Mouse (Mus musculus) heart, adult 18-20 months (tissue): ENCODE measurements around the gene Nr1i3. TPM values are rescaled to one million over a fixed set of nuclear protein-coding genes. Genes with fewer than 3 reads are reported as not detected.
"Not testable (repeated sequence)": the region's sequence is repeated elsewhere in the genome, so short reads cannot be mapped to it uniquely, and the experiment has no call there.

Source experiments
- DNase-seq, 2 experiments: peaks; one replicate each; pipeline ENCODE4 v3.0.0; 2021 to 2022; ENCODE audit warnings: mixed read lengths in 1 of 2
- total RNA-seq, 2 experiments: library from RNA; stranded (reverse); gene quantifications; 2 replicates each; pipeline ENCODE4 v1.2.3; 2021

The Nr1i3 gene
- total RNA-seq, 2 experiments from 2014 or later, result not detected

- DNase-seq, result no peak
These were observed 16.4 kb downstream of the Nr1i3 start for GRCm38 (mm10) chr1:171230215-171230614.

- DNase-seq, result no peak
These were observed 18.1 kb downstream of the Nr1i3 start for GRCm38 (mm10) chr1:171231844-171232243.

- no peak for DNase-seq
These were observed 18.6 kb downstream of the Nr1i3 start for GRCm38 (mm10) chr1:171232348-171232747.

GRCm38 (mm10) chr1:171232800-171233730 lies 19.3 kb downstream of the Nr1i3 start:
- DNase-seq, result peak in 1 of 2 experiments; percentile 38

GRCm38 (mm10) chr1:171234126-171234525 lies 20.4 kb downstream of the Nr1i3 start, which contains the start of gene Fcer1g:
TSS of gene Fcer1g (minus strand) at chr1:171234365.
- peak in 1 of 2 experiments; percentile 74 for DNase-seq

- DNase-seq, result no peak
These were observed 20.8 kb downstream of the Nr1i3 start for GRCm38 (mm10) chr1:171234538-171234937.

- peak in 1 of 2 experiments; percentile 47 for DNase-seq
These were observed 22.0 kb downstream of the Nr1i3 start for GRCm38 (mm10) chr1:171235791-171236190.

- no peak for DNase-seq
These were observed 23.7 kb downstream of the Nr1i3 start for GRCm38 (mm10) chr1:171237438-171237837.

- DNase-seq, result peak; percentile 53 to 73
These were observed 24.7 kb downstream of the Nr1i3 start for GRCm38 (mm10) chr1:171238463-171238862.

- DNase-seq, result peak; percentile 77 to 85
These were observed 26.4 kb downstream of the Nr1i3 start for GRCm38 (mm10) chr1:171239992-171240744.

- no peak for DNase-seq
These were observed 27.1 kb downstream of the Nr1i3 start for GRCm38 (mm10) chr1:171240911-171241310.

GRCm38 (mm10) chr1:171241952-171242351 lies 28.2 kb downstream of the Nr1i3 start:
- not testable (repeated sequence) for DNase-seq

- no peak for DNase-seq
These were observed 31.6 kb downstream of the Nr1i3 start for GRCm38 (mm10) chr1:171245353-171245752.

- DNase-seq, result peak; percentile 97 to 99
These were observed 33.1 kb downstream of the Nr1i3 start for GRCm38 (mm10) chr1:171246709-171247452.

GRCm38 (mm10) chr1:171247453-171247841 lies 33.7 kb downstream of the Nr1i3 start:
- DNase-seq, result no peak

- peak; percentile 66 to 70 for DNase-seq
These were observed 34.1 kb downstream of the Nr1i3 start for GRCm38 (mm10) chr1:171247916-171248315.

- DNase-seq, result peak in 1 of 2 experiments; percentile 64
These were observed 34.8 kb downstream of the Nr1i3 start for GRCm38 (mm10) chr1:171248386-171249226.

GRCm38 (mm10) chr1:171249913-171250600 lies 36.3 kb downstream of the Nr1i3 start, which contains the start of gene Adamts4:
TSS of gene Adamts4 (plus strand) at chr1:171250421.
- peak; percentile 77 to 78 for DNase-seq

GRCm38 (mm10) chr1:171250680-171251593 lies 37.2 kb downstream of the Nr1i3 start, which contains the start of gene Ndufs2:
TSS of gene Ndufs2 (minus strand) at chr1:171251388.
- DNase-seq, result peak in 1 of 2 experiments; percentile 30
